Mouse (Mus musculus) limb, embryonic 10.5 days (tissue): ENCODE data around the gene Notum. TPM values are rescaled to one million over a fixed set of nuclear protein-coding genes. Genes with fewer than 3 reads are reported as not detected.

Source experiments
- DNase-seq: peaks from one replicate; pipeline ENCODE4 v3.0.0-alpha.2; 2017; ENCODE audit warnings: low spot score
- H3K27ac ChIP-seq: fragments of 300-500 bp; sonication (generic); 2 replicates; pipeline ENCODE4 v1.5.1; 2016; ENCODE audit warnings: mild to moderate bottlenecking
- H3K27me3 ChIP-seq: fragments of 300-500 bp; sonication (generic); 2 replicates; pipeline ENCODE4 v1.6.1; 2016; ENCODE audit warnings: low read depth, mild to moderate bottlenecking; ENCODE audit not compliant: poor library complexity, severe bottlenecking
- H3K36me3 ChIP-seq: fragments of 300-500 bp; sonication (generic); 2 replicates; pipeline ENCODE4 v1.6.1; 2016; ENCODE audit warnings: mild to moderate bottlenecking, moderate library complexity
- H3K4me1 ChIP-seq: fragments of 300-500 bp; sonication (generic); 2 replicates; pipeline ENCODE4 v1.6.1; 2016
- H3K4me3 ChIP-seq: fragments of 300-500 bp; sonication (generic); 2 replicates; pipeline ENCODE4 v1.5.1; 2016; ENCODE audit warnings: mild to moderate bottlenecking, moderate library complexity
- H3K9me3 ChIP-seq: fragments of 300-500 bp; sonication (generic); replicated peaks from 2 replicates; pipeline ENCODE4 v1.6.1; 2016; ENCODE audit warnings: mild to moderate bottlenecking
- WGBS: fragments of 180-500 bp; shearing (Covaris S2); methylation state at CpG from one replicate; pipeline ENCODE4 v1.1.7; 2016; 5-methylcytosine and 5-hydroxymethylcytosine counted together
- polyA plus RNA-seq: library from polyadenylated mRNA; unstranded; fragments of >200 nt; fragmentation: Nextera tagmentation; extraction: Ambion mirVana; gene quantifications from 2 replicates; pipeline ENCODE4 v1.2.1, GENCODE M21; 2016

The Notum gene
- polyA plus RNA-seq, 1 experiment from 2014 or later, result 9.1 TPM

- Histone ChIP-seq H3K4me3 (peak overlapping the region; percentile 85), H3K4me1 (peaks cover 20% of the 10 kb centered on the region), H3K36me3 (peaks cover 81% of the 10 kb centered on the region), H3K27ac (peak overlapping the region; percentile 90), H3K9me3 (no peaks in the 10 kb centered on the region), H3K27me3 (no peaks in the 10 kb centered on the region)
- WGBS, result 51% methylated on average over 4 of the region's 4 CpGs
- no peak for DNase-seq
Measured at GRCm38 (mm10) chr11:120616617-120617294, 44.2 kb downstream of the Notum start.

GRCm38 (mm10) chr11:120615606-120616203 lies 45.3 kb downstream of the Notum start:
- Histone ChIP-seq H3K36me3 (peaks cover 81% of the 10 kb centered on the region), H3K4me1 (peaks cover 20% of the 10 kb centered on the region), H3K9me3 (no peaks in the 10 kb centered on the region), H3K27ac (no peak overlapping the region), H3K4me3 (peak overlapping the region; percentile 16; the same call in 1 of the 2 replicates), H3K27me3 (no peaks in the 10 kb centered on the region)
- 95% methylated on average over 11 of the region's 11 CpGs for WGBS
- no peak for DNase-seq

GRCm38 (mm10) chr11:120615167-120615566 lies 45.8 kb downstream of the Notum start:
- Histone ChIP-seq H3K4me1 (peaks cover 20% of the 10 kb centered on the region), H3K27me3 (no peaks in the 10 kb centered on the region), H3K36me3 (peaks cover 81% of the 10 kb centered on the region), H3K9me3 (no peaks in the 10 kb centered on the region), H3K4me3 (no peak overlapping the region), H3K27ac (no peak overlapping the region)
- DNase-seq, result no peak
- WGBS, result 95% methylated on average over 6 of the region's 6 CpGs

DNA sequence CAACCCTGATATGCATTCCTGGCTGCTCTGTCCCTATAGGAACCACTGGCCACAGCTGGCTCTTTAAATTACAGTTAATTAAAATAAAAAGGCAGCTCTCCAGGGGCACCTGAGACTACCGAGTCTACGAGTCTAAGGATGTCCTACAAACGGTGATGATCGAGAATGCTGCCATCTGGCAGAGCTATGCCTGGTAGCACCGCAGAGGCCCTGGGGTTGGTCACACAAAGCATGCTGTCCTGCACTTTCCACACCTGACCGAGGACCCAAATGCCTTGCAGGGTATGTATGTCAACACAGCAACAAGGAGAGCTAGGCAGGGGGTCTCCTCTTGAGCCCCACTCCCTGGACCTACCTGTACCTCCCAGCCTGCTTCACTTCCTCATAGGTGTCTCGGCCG lies 47.0 kb downstream of the Notum start:
- Histone ChIP-seq H3K4me1 (peaks cover 25% of the 10 kb centered on the region), H3K27ac (no peak overlapping the region), H3K4me3 (no peak overlapping the region), H3K27me3 (peaks cover 10% of the 10 kb centered on the region), H3K36me3 (peaks cover 82% of the 10 kb centered on the region), H3K9me3 (no peaks in the 10 kb centered on the region)
- no peak for DNase-seq
- 90% methylated on average over 8 of the region's 8 CpGs for WGBS

GRCm38 (mm10) chr11:120613481-120613972 lies 47.4 kb downstream of the Notum start:
- peaks cover 15% of the 10 kb centered on the region for H3K27me3 ChIP-seq
- H3K27ac ChIP-seq, result no peak overlapping the region
- 88% methylated on average over 10 of the region's 10 CpGs for WGBS
- DNase-seq, result no peak
- H3K4me3 ChIP-seq, result no peak overlapping the region
- no peaks in the 10 kb centered on the region for H3K9me3 ChIP-seq
- H3K36me3 ChIP-seq, result peaks cover 82% of the 10 kb centered on the region
- peaks cover 29% of the 10 kb centered on the region for H3K4me1 ChIP-seq

- H3K36me3 ChIP-seq, result peaks cover 74% of the 10 kb centered on the region
- H3K27me3 ChIP-seq, result peaks cover 22% of the 10 kb centered on the region
- H3K9me3 ChIP-seq, result no peaks in the 10 kb centered on the region
- 39% methylated on average over 6 of the region's 6 CpGs for WGBS
- H3K27ac ChIP-seq, result no peak overlapping the region
- DNase-seq, result peak; percentile 81
- peaks cover 32% of the 10 kb centered on the region for H3K4me1 ChIP-seq
- peak overlapping the region; percentile 23 for H3K4me3 ChIP-seq
Measured at GRCm38 (mm10) chr11:120612763-120613162, 48.2 kb downstream of the Notum start.

DNA sequence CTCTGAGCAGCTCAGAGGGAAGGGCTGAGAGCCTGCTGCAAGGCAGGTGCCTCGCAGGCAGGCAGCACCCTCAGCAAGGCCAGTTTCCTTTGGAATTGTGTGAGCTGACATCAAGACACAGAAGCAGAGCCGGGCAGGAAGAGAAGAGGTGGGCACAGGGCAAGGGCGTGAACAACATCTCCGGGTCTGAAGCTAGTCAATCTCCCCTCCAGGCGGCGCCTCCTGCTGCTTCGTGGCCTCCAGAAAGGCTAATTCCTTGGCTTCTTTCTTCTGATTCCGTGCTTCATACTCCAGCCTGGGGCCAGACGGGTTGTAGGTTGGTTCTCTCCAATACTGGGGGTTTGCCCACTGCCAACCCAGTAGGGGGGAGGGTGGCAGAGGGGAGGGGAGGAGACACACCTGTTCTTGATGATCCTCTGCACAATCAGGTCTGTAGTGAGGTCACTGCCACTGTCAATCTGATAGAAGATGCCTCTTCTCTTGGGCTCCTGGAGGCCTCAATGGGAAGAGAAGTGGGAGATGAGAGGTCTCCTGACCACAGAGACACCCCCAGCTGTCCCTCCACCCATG lies 50.4 kb downstream of the Notum start:
- peaks cover 85% of the 10 kb centered on the region for H3K36me3 ChIP-seq
- 85% methylated on average over 9 of the region's 9 CpGs for WGBS
- DNase-seq, result no peak
- H3K4me1 ChIP-seq, result peaks cover 21% of the 10 kb centered on the region
- no peaks in the 10 kb centered on the region for H3K9me3 ChIP-seq
- H3K27ac ChIP-seq, result no peak overlapping the region
- no peak overlapping the region for H3K4me3 ChIP-seq
- H3K27me3 ChIP-seq, result peaks cover 36% of the 10 kb centered on the region

GRCm38 (mm10) chr11:120609250-120609649 lies 51.7 kb downstream of the Notum start:
- peaks cover 86% of the 10 kb centered on the region for H3K36me3 ChIP-seq
- peaks cover 36% of the 10 kb centered on the region for H3K27me3 ChIP-seq
- 44% methylated on average over 8 of the region's 8 CpGs for WGBS
- 0 out of 2 replicates have a peak overlapping the region, but pooled peaks have one; percentile 43 for H3K4me3 ChIP-seq
- peaks cover 21% of the 10 kb centered on the region for H3K4me1 ChIP-seq
- H3K27ac ChIP-seq, result no peak overlapping the region
- no peak for DNase-seq
- no peaks in the 10 kb centered on the region for H3K9me3 ChIP-seq

DNA sequence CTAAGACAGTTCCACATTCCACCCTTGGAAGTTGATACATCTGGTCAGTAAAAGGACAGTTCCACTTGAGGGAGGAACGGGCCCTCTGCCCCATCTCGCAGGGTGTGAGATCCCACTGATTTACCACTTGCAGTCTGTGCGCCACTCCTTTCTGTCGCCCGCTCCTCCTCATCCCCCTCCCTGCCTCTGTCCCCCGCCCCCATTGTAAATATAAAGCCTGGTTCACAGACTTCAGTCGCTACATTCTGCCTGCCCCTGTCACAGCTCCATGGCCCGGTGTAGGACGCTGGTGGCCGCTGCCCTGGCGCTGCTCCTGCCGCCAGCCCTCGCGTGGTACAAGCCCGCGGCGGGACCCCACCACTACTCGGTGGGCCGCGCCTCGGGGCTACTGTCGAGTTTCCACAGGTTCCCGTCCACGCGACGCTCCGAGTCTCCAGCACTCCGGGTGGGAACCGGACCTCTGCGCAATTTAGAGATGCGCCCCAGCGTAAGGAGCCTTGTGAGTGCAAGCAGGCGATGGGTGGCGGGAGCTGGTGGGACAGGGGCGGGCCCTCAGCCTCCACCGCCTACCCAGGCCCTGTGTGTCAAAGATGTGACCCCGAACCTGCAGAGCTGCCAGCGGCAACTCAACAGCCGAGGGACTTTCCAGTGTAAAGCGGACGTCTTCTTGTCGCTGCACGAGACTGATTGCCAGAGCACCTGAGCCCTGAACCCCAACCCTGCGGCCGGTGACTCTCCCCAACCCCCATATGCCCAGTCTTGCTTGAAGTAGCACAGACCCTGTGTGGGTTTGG lies 52.5 kb downstream of the Notum start, which contains the start of gene Npb:
Npb (plus strand) TSS at position 237 of the 794 bp plus-strand sequence.
- Histone ChIP-seq H3K36me3 (peaks cover 86% of the 10 kb centered on the region), H3K27ac (peak within 1 kb of the TSS; percentile 66; the same call in 1 of the 2 replicates)
- WGBS, result 3% methylated on average over 45 of the region's 45 CpGs

GRCm38 (mm10) chr11:120606764-120607163 lies 54.2 kb downstream of the Notum start:
- no peak overlapping the region for H3K4me3 ChIP-seq
- peaks cover 86% of the 10 kb centered on the region for H3K36me3 ChIP-seq
- 79% methylated on average over 4 of the region's 4 CpGs for WGBS
- no peak for DNase-seq
- H3K4me1 ChIP-seq, result peaks cover 21% of the 10 kb centered on the region
- no peak overlapping the region for H3K27ac ChIP-seq
- no peaks in the 10 kb centered on the region for H3K9me3 ChIP-seq
- H3K27me3 ChIP-seq, result peaks cover 36% of the 10 kb centered on the region

More for the DNA sequence above, 52.5 kb downstream of the Notum start, which contains the start of gene Npb:
- no peak for DNase-seq
- H3K4me1 ChIP-seq, result peaks cover 21% of the 10 kb centered on the region
- peak within 1 kb of the TSS; percentile 43 for H3K4me3 ChIP-seq
- peaks cover 36% of the 10 kb centered on the region for H3K27me3 ChIP-seq
- no peaks in the 10 kb centered on the region for H3K9me3 ChIP-seq

GRCm38 (mm10) chr11:120605667-120606066 lies 55.3 kb downstream of the Notum start:
- H3K27me3 ChIP-seq, result peaks cover 36% of the 10 kb centered on the region
- H3K36me3 ChIP-seq, result peaks cover 83% of the 10 kb centered on the region
- H3K4me3 ChIP-seq, result no peak overlapping the region
- DNase-seq, result no peak
- H3K4me1 ChIP-seq, result peaks cover 21% of the 10 kb centered on the region
- H3K9me3 ChIP-seq, result no peaks in the 10 kb centered on the region
- 95% methylated on average over 7 of the region's 7 CpGs for WGBS
- H3K27ac ChIP-seq, result no peak overlapping the region
